In the genomic region with DNA sequence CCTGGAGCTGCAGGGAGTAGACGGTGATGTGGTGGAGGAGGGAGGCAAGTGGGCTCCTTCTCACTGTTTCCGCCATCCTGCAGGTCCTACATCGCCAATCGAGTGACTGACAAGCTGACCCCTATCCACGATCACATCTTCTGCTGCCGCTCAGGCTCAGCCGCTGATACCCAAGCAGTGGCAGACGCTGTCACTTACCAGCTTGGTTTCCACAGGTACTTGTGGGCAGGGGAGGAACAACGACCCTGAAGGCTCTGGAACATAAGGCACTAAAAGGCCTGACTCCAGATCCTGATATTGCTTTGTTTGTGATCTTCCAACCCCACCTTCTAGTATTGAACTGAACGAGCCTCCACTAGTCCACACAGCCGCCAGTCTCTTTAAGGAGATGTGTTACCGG, we compare ENCODE assay signal across 9 mouse cellular contexts. TPM values are rescaled to one million over a fixed set of nuclear protein-coding genes. Genes with fewer than 3 reads are reported as not detected.
DNase-seq lines count a peak whose midpoint lies in the region; ATAC-seq and TF ChIP-seq lines count a peak whose summit lies in the region.
"Had no signal": no experiment of that assay in that cellular context is flagged by ENCODE, and none has a peak within 500 bp of the region (broad histone marks: within the 10 kb centered on the region; RNA-seq: fewer than 3 reads in every experiment).

No protein-coding gene starts in this region.

- no peaks in the 10 kb centered on the region for H3K9me3 ChIP-seq in heart, embryonic 14.5 days (ENCODE audit: control insufficient read depth, low read length)
- no peaks in the 10 kb centered on the region for H3K9me3 ChIP-seq in G1E (replicated peaks)
- no peaks in the 10 kb centered on the region for H3K9me3 ChIP-seq in hindbrain, embryonic 12.5 days (replicated peaks)
- no peaks in the 10 kb centered on the region for H3K9me3 ChIP-seq in midbrain, embryonic 11.5 days (ENCODE audit: control insufficient read depth, low read length)

- H3K27me3 ChIP-seq in heart, embryonic 14.5 days (ENCODE audit: control insufficient read depth, insufficient read depth, low read length), result no peaks in the 10 kb centered on the region
- H3K27me3 ChIP-seq in G1E (ENCODE audit: insufficient read depth, low read length), result no peaks in the 10 kb centered on the region
- no peaks in the 10 kb centered on the region for H3K27me3 ChIP-seq in hindbrain, embryonic 12.5 days
- no peaks in the 10 kb centered on the region for H3K27me3 ChIP-seq in midbrain, embryonic 11.5 days (ENCODE audit: control insufficient read depth, insufficient read depth, low read length)
- H3K27me3 ChIP-seq in cerebellum, adult 2 months (ENCODE audit: control insufficient read depth, insufficient read depth, low read length), result no peaks in the 10 kb centered on the region

- no peak for TF ChIP-seq CTCF in G1E (IDR thresholded peaks at IDR 0.05; ENCODE audit: low read depth, low read length)
- TF ChIP-seq CTCF in cerebellum, adult 2 months (IDR thresholded peaks at IDR 0.05; ENCODE audit: borderline replicate concordance, insufficient read depth, low read depth, low read length), result no peak

- 84% methylated on average over 12 of the region's 12 CpGs for WGBS in heart, embryonic 14.5 days
- WGBS in hindbrain, embryonic 12.5 days, result 90% methylated on average over 12 of the region's 12 CpGs
- 90% methylated on average over 12 of the region's 12 CpGs for WGBS in midbrain, embryonic 11.5 days
- 85% methylated on average over 12 of the region's 12 CpGs for WGBS in cerebellum, adult 2 months

- DNase-seq in heart, postnatal 36 days, result no peak
- DNase-seq in G1E (ENCODE audit: low spot score) (no peak), adipocyte (ENCODE audit: low spot score) (no peak)
- DNase-seq in midbrain, embryonic 11.5 days (ENCODE audit: low spot score, missing footprints), result no peak
- no peak for DNase-seq in cerebellum, adult 2 months
- DNase-seq: kidney, postnatal 10 days had no signal

- peak overlapping the region; percentile 84; the same call in 1 of the 2 replicates for H3K9ac ChIP-seq in heart, embryonic 14.5 days (ENCODE audit: low read length)
- H3K9ac ChIP-seq in hindbrain, embryonic 12.5 days, result peak overlapping the region; percentile 79
- no peak overlapping the region; the same call in 1 of the 2 replicates for H3K9ac ChIP-seq in midbrain, embryonic 11.5 days (ENCODE audit: low read length)

- no peak for ATAC-seq in heart, embryonic 14.5 days (ENCODE audit: insufficient number of reproducible peaks, insufficient read depth, low FRiP score, low read depth)
- ATAC-seq in G1E (ENCODE audit: extremely low read depth, insufficient number of reproducible peaks, low FRiP score, poor library complexity, severe bottlenecking), result no peak
- ATAC-seq in hindbrain, embryonic 12.5 days (ENCODE audit: low FRiP score), result no peak
- no peak for ATAC-seq in midbrain, embryonic 11.5 days (ENCODE audit: low FRiP score)
- ATAC-seq in megakaryocyte progenitor cell, adult 5-6 weeks (replicated peaks; ENCODE audit: poor library complexity), result no peak

- peak overlapping the region; percentile 75 for H3K4me2 ChIP-seq in heart, embryonic 14.5 days (ENCODE audit: low read length)
- H3K4me2 ChIP-seq in hindbrain, embryonic 12.5 days (replicated peaks), result peak overlapping the region; percentile 75
- peak overlapping the region; percentile 85 for H3K4me2 ChIP-seq in midbrain, embryonic 11.5 days

- H3K4me1 ChIP-seq in heart, embryonic 14.5 days (ENCODE audit: control insufficient read depth in 2 of 2, insufficient read depth in 2 of 2, low read length in 2 of 2), result peaks cover 0 to 4% of the 10 kb centered on the region in 2 experiments; a peak in 2 of 4 replicates
- peaks cover 19% of the 10 kb centered on the region for H3K4me1 ChIP-seq in G1E (ENCODE audit: insufficient read depth, low read depth, low read length)
- H3K4me1 ChIP-seq in hindbrain, embryonic 12.5 days, result peaks cover 5% of the 10 kb centered on the region
- H3K4me1 ChIP-seq in midbrain, embryonic 11.5 days (ENCODE audit: control insufficient read depth, insufficient read depth, low read length), result peaks cover 6% of the 10 kb centered on the region
- peaks cover 6% of the 10 kb centered on the region; the same call in 1 of the 2 replicates for H3K4me1 ChIP-seq in cerebellum, adult 2 months (ENCODE audit: control insufficient read depth, insufficient read depth, low read length)

- no peak for TF ChIP-seq POLR2A in cerebellum, adult 2 months (IDR thresholded peaks at IDR 0.05; ENCODE audit: borderline replicate concordance, insufficient read depth, low read length)

- no peak overlapping the region for H3K27ac ChIP-seq in heart, embryonic 14.5 days (replicated peaks in 1 of 2; ENCODE audit: control insufficient read depth in 1 of 2, insufficient read depth in 1 of 2, low read depth in 2 of 2, low read length in 2 of 2)
- H3K27ac ChIP-seq in hindbrain, embryonic 12.5 days, result no peak overlapping the region
- no peak overlapping the region for H3K27ac ChIP-seq in midbrain, embryonic 11.5 days (ENCODE audit: low read depth, low read length)
- no peak overlapping the region for H3K27ac ChIP-seq in cerebellum, adult 2 months (ENCODE audit: insufficient read depth, low read length)

- H3K36me3 ChIP-seq in heart, embryonic 14.5 days (ENCODE audit: control insufficient read depth, insufficient read depth, low read length), result peaks cover 27% of the 10 kb centered on the region
- H3K36me3 ChIP-seq in G1E (replicated peaks), result peaks cover 38% of the 10 kb centered on the region
- peaks cover 29% of the 10 kb centered on the region for H3K36me3 ChIP-seq in hindbrain, embryonic 12.5 days
- peaks cover 16% of the 10 kb centered on the region for H3K36me3 ChIP-seq in midbrain, embryonic 11.5 days (ENCODE audit: control insufficient read depth, insufficient read depth, low read length)

- intact Hi-C loops in heart, postnatal 36 days (cut with DNase I), result no loop called here

- peak overlapping the region; percentile 73 to 92; a peak in 3 of 4 replicates for H3K4me3 ChIP-seq in heart, embryonic 14.5 days (ENCODE audit: control insufficient read depth in 1 of 2, insufficient read depth in 1 of 2, low read depth in 1 of 2, low read length in 2 of 2)
- peak overlapping the region; percentile 75 for H3K4me3 ChIP-seq in G1E (ENCODE audit: low read depth, low read length)
- H3K4me3 ChIP-seq in hindbrain, embryonic 12.5 days, result peak overlapping the region; percentile 71
- H3K4me3 ChIP-seq in midbrain, embryonic 11.5 days (ENCODE audit: low read depth, low read length), result peak overlapping the region; percentile 81
- H3K4me3 ChIP-seq in cerebellum, adult 2 months (replicated peaks; ENCODE audit: insufficient read depth, low read depth, low read length), result no peak overlapping the region

RNA-seq across cellular contexts. Expression of gene Psmb6, which starts 1.0 kb away (rescaled TPM):
- polyA plus RNA-seq in heart, embryonic 14.5 days (2014; fragmentation: Nextera tagmentation; extraction: Ambion mirVana), result 625 and 657 TPM in 2 replicates
- total RNA-seq in heart, postnatal 36 days (2021), result 100 to 1,000 TPM; 230 to 233 TPM
- 114 and 116 TPM in 2 replicates for total RNA-seq in G1E (2014; fragmentation: Nextera tagmentation)
- total RNA-seq in G1E (2017), result 212 and 295 TPM in 2 replicates
- 153 and 181 TPM in 2 replicates for polyA plus RNA-seq in G1E (2012)
- 679 and 744 TPM in 2 replicates for polyA plus RNA-seq in hindbrain, embryonic 12.5 days (2016; fragmentation: Nextera tagmentation; extraction: Ambion mirVana)
- polyA plus RNA-seq in midbrain, embryonic 11.5 days (2014; fragmentation: Nextera tagmentation; extraction: Ambion mirVana), result 826 and 909 TPM in 2 replicates
- 319 TPM in 2 replicates for polyA plus RNA-seq in cerebellum, adult 2 months (2012; rRNA removed)
- 141 and 153 TPM in 2 replicates for total RNA-seq in megakaryocyte progenitor cell, adult 5-6 weeks (2015)
- 272 and 309 TPM in 2 replicates for total RNA-seq in megakaryocyte progenitor cell, adult 5-6 weeks (2017)

RNA-seq across cellular contexts. Expression of gene Gm40193, which starts 6.5 kb away (rescaled TPM):
- not detected in 2 replicates for polyA plus RNA-seq in heart, embryonic 14.5 days (2014; fragmentation: Nextera tagmentation; extraction: Ambion mirVana)
- total RNA-seq in heart, postnatal 36 days (2021), result not detected
- total RNA-seq in G1E (2014; fragmentation: Nextera tagmentation) (not detected in 2 replicates), G1E (2017) (not detected in 2 replicates)
- not detected in 2 replicates for polyA plus RNA-seq in G1E (2012)
- polyA plus RNA-seq in hindbrain, embryonic 12.5 days (2016; fragmentation: Nextera tagmentation; extraction: Ambion mirVana), result not detected in 2 replicates
- not detected in 2 replicates for polyA plus RNA-seq in midbrain, embryonic 11.5 days (2014; fragmentation: Nextera tagmentation; extraction: Ambion mirVana)
- polyA plus RNA-seq in cerebellum, adult 2 months (2012; rRNA removed), result not detected in 2 replicates
- total RNA-seq in megakaryocyte progenitor cell, adult 5-6 weeks (2015), result not detected in 2 replicates
- total RNA-seq in megakaryocyte progenitor cell, adult 5-6 weeks (2017), result not detected in 2 replicates

RNA-seq across cellular contexts. Expression of gene Gltpd2, which starts 7.2 kb away (rescaled TPM):
- polyA plus RNA-seq in heart, embryonic 14.5 days (2014; fragmentation: Nextera tagmentation; extraction: Ambion mirVana), result 0.27 and 0.49 TPM in 2 replicates
- total RNA-seq in heart, postnatal 36 days (2021), result not detected
- total RNA-seq in G1E (2014; fragmentation: Nextera tagmentation) (not detected in 2 replicates), G1E (2017) (not detected in 2 replicates)
- not detected in 2 replicates for polyA plus RNA-seq in G1E (2012)
- 0.36 TPM in 1 of 2 replicates, not detected in the other for polyA plus RNA-seq in hindbrain, embryonic 12.5 days (2016; fragmentation: Nextera tagmentation; extraction: Ambion mirVana)
- 0.18 and 0.22 TPM in 2 replicates for polyA plus RNA-seq in midbrain, embryonic 11.5 days (2014; fragmentation: Nextera tagmentation; extraction: Ambion mirVana)
- 0.11 TPM in 1 of 2 replicates, not detected in the other for polyA plus RNA-seq in cerebellum, adult 2 months (2012; rRNA removed)
- not detected in 2 replicates for total RNA-seq in megakaryocyte progenitor cell, adult 5-6 weeks (2015)
- total RNA-seq in megakaryocyte progenitor cell, adult 5-6 weeks (2017), result not detected in 2 replicates

RNA-seq across cellular contexts. Expression of gene Vmo1, which starts 11.8 kb away (rescaled TPM):
- polyA plus RNA-seq in heart, embryonic 14.5 days (2014; fragmentation: Nextera tagmentation; extraction: Ambion mirVana), result 0.32 and 0.43 TPM in 2 replicates
- not detected for total RNA-seq in heart, postnatal 36 days (2021)
- total RNA-seq in G1E (2014; fragmentation: Nextera tagmentation) (not detected in 2 replicates), G1E (2017) (not detected in 2 replicates)
- not detected in 2 replicates for polyA plus RNA-seq in G1E (2012)
- 0.34 TPM in 1 of 2 replicates, not detected in the other for polyA plus RNA-seq in hindbrain, embryonic 12.5 days (2016; fragmentation: Nextera tagmentation; extraction: Ambion mirVana)
- 0.42 TPM in 1 of 2 replicates, not detected in the other for polyA plus RNA-seq in midbrain, embryonic 11.5 days (2014; fragmentation: Nextera tagmentation; extraction: Ambion mirVana)
- polyA plus RNA-seq in cerebellum, adult 2 months (2012; rRNA removed), result 0.30 TPM in 1 of 2 replicates, not detected in the other
- total RNA-seq in megakaryocyte progenitor cell, adult 5-6 weeks (2015), result not detected in 2 replicates
- total RNA-seq in megakaryocyte progenitor cell, adult 5-6 weeks (2017), result not detected in 2 replicates

RNA-seq across cellular contexts. Expression of gene Pld2, which starts 13.7 kb away (rescaled TPM):
- polyA plus RNA-seq in heart, embryonic 14.5 days (2014; fragmentation: Nextera tagmentation; extraction: Ambion mirVana), result 11.1 and 11.7 TPM in 2 replicates
- 1 to 10 TPM; 6.3 to 6.5 TPM for total RNA-seq in heart, postnatal 36 days (2021)
- total RNA-seq in G1E (2014; fragmentation: Nextera tagmentation), result not detected in 2 replicates
- 0.05 and 0.06 TPM in 2 replicates for total RNA-seq in G1E (2017)
- not detected in 2 replicates for polyA plus RNA-seq in G1E (2012)
- polyA plus RNA-seq in hindbrain, embryonic 12.5 days (2016; fragmentation: Nextera tagmentation; extraction: Ambion mirVana), result 7.2 and 7.8 TPM in 2 replicates
- polyA plus RNA-seq in midbrain, embryonic 11.5 days (2014; fragmentation: Nextera tagmentation; extraction: Ambion mirVana), result 3.5 and 4.0 TPM in 2 replicates
- polyA plus RNA-seq in cerebellum, adult 2 months (2012; rRNA removed), result 19.2 and 21.3 TPM in 2 replicates
- 0.07 and 0.90 TPM in 2 replicates for total RNA-seq in megakaryocyte progenitor cell, adult 5-6 weeks (2015)
- total RNA-seq in megakaryocyte progenitor cell, adult 5-6 weeks (2017), result 0.25 and 0.81 TPM in 2 replicates
